Mouse (Mus musculus) heart, postnatal 14 days (tissue): Measurements from ENCODE around the gene Kcnk1. TPM values are rescaled to one million over a fixed set of nuclear protein-coding genes. Genes with fewer than 3 reads are reported as not detected.

Experiments used
- DNase-seq, 2 experiments: peaks; one replicate each; pipeline ENCODE4 v3.0.0; 2021 to 2022
- intact Hi-C: fragments of 180-260 bp; cut with DNase I; formaldehyde crosslinking; loops from one replicate; pipeline ENCODE4 v1.15.1; 2025
- total RNA-seq, 2 experiments: library from RNA; stranded (reverse); gene quantifications; 2 replicates each; pipeline ENCODE4 v1.2.3; 2021

Kcnk1 gene
- total RNA-seq, 2 experiments from 2014 or later, result not detected

- no peak for DNase-seq
- intact Hi-C loops, result no loop called here
Measured at GRCm38 (mm10) chr8:126035046-126035445, 40.1 kb downstream of the Kcnk1 start.

GRCm38 (mm10) chr8:126036340-126036739, 41.4 kb downstream of the Kcnk1 start:
- intact Hi-C loops, result no loop called here
- no peak for DNase-seq

- no peak for DNase-seq
- intact Hi-C loops, result no loop called here
Measured at GRCm38 (mm10) chr8:126045751-126046150, 50.8 kb downstream of the Kcnk1 start.

- intact Hi-C loops, result no loop called here
- DNase-seq, result no peak
Measured at GRCm38 (mm10) chr8:126053911-126054310, 58.9 kb downstream of the Kcnk1 start.

- intact Hi-C loops, result no loop called here
- no peak for DNase-seq
Measured at GRCm38 (mm10) chr8:126058876-126059275, 63.9 kb downstream of the Kcnk1 start.

GRCm38 (mm10) chr8:126062844-126063243, 67.9 kb downstream of the Kcnk1 start:
- intact Hi-C loops, result no loop called here
- DNase-seq, result no peak

- intact Hi-C loops, result no loop called here
- no peak for DNase-seq
Measured at GRCm38 (mm10) chr8:126063832-126064409, 69.0 kb downstream of the Kcnk1 start.

GRCm38 (mm10) chr8:126064587-126065145, 69.7 kb downstream of the Kcnk1 start:
- intact Hi-C loops, result no loop called here
- no peak for DNase-seq

- DNase-seq, result no peak
- intact Hi-C loops, result no loop called here
Measured at GRCm38 (mm10) chr8:126067306-126067705, 72.3 kb downstream of the Kcnk1 start.

GRCm38 (mm10) chr8:126068136-126068535, 73.2 kb downstream of the Kcnk1 start:
- intact Hi-C loops, result no loop called here
- no peak for DNase-seq

GRCm38 (mm10) chr8:126072678-126073077, 77.7 kb downstream of the Kcnk1 start:
- intact Hi-C loops, result loop anchor here (10.0 kb wide), 1 partner anchor 902 kb away; the partner anchor contains the start of gene Rbm34
- DNase-seq, result no peak

- intact Hi-C loops, result loop anchor here (10.0 kb wide), 1 partner anchor 902 kb away; the partner anchor contains the start of gene Rbm34
- DNase-seq, result peak in 1 of 2 experiments; percentile 2
Measured at GRCm38 (mm10) chr8:126073141-126073740, 78.3 kb downstream of the Kcnk1 start.

- DNase-seq, result no peak
- intact Hi-C loops, result loop anchor here (10.0 kb wide), 1 partner anchor 901 kb away; the partner anchor contains the start of gene Rbm34
Measured at GRCm38 (mm10) chr8:126074111-126074510, 79.1 kb downstream of the Kcnk1 start.

- DNase-seq, result peak; percentile 74 to 86
- intact Hi-C loops, result loop anchor here (5.0 to 10.0 kb wide), 2 partner anchors 407 to 899 kb away; partner anchors contain the start of gene Rbm34
Measured at GRCm38 (mm10) chr8:126075400-126075799, 80.4 kb downstream of the Kcnk1 start.

Other genes with a start within 250 kb of the Kcnk1 start
- under 1 TPM; 0.61 to 0.88 TPM for gene Pcnx2, start 96.9 kb upstream of the Kcnk1 start, total RNA-seq
- under 1 TPM; 0.24 to 0.36 TPM for gene Map3k21, start 84.7 kb upstream of the Kcnk1 start, total RNA-seq